Mouse (Mus musculus) duodenum, adult 2 months (tissue): Measurements from ENCODE around the gene Gldc. TPM values are rescaled to one million over a fixed set of nuclear protein-coding genes. Genes with fewer than 3 reads are reported as not detected.

Experiments
- polyA plus RNA-seq: library from polyadenylated mRNA; depleted of rRNA; stranded (reverse); fragments of >200 nt; gene quantifications from 2 replicates; pipeline ENCODE4 v1.2.3, GENCODE M21; 2012; ENCODE audit warnings: low replicate concordance; rRNA removed

Gene Gldc
- polyA plus RNA-seq, result 0.06 and 0.99 TPM in 2 replicates

DNA sequence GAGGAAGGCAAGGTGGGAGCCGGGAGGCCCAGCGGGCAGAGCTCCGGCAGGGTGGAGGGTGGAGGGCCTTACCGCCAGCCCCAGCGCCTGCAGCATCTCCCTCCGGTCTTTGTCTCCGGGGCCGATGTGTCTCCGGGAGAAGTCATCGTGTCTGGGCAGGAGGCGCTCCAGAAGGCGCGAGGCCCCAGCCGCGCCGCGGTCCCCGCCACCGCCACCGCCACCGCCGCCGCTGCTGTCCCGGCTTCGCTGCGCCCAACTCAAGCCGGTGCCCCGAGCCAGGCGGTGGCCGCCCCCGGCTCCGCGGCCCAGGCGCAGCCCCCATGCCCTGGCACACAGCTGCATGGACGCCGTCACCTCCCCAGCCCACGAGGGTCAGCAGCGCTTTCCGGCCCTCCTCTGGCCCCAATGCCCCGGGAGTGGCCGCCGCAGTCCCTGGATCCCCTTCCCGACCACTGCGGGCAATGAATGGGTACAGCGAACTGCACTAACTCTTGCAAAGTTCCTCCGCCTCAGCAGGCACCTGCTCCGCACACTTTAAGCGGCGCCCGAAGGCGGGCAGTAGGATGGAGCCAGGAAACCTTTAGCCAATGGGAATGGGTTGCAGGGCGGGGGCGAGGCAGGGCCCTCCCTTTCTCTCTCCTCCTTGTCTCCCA lies at the start of gene Gldc:
Gldc (minus strand) TSS at position 511 of the 653 bp plus-strand sequence.

Other genes starting within 250 kb of the Gldc start
- not detected in 2 replicates for gene Trpd52l3, start 171.6 kb downstream of the Gldc start, polyA plus RNA-seq
- gene Uhrf2, start 144.9 kb downstream of the Gldc start, polyA plus RNA-seq, result 9.7 and 14.0 TPM in 2 replicates
- gene Mbl2, start 57.5 kb upstream of the Gldc start, polyA plus RNA-seq, result 3.8 TPM in 1 of 2 replicates, not detected in the other